Mouse (Mus musculus) lung, postnatal 0 days (tissue): ENCODE measurements at regions not wholly inside any gene's neighbourhood (a gene's known extent, or its start where the extent isn't known, plus 50 kb on each side); places are given as distances from the start of the nearest gene placed in this dataset.

Experiments used
- ATAC-seq: fragments of 200-750 bp; cut with Nextera tagmentation; 2 replicates; pipeline ENCODE4 v1.8.0; 2017; ENCODE audit warnings: moderate library complexity
- DNase-seq: peaks from one replicate; pipeline ENCODE4 v3.0.0-alpha.2; 2016; ENCODE audit warnings: low spot score
- H3K27ac ChIP-seq: fragments of 300-500 bp; sonication (generic); 2 replicates; pipeline ENCODE4 v1.5.1; 2014; ENCODE audit warnings: antibody characterized with exemption, mild to moderate bottlenecking, low read length, mixed read lengths
- H3K27me3 ChIP-seq: fragments of 300-500 bp; sonication (generic); replicated peaks from 2 replicates; pipeline ENCODE4 v1.6.1; 2014; ENCODE audit warnings: low read length, mixed read lengths; ENCODE audit not compliant: insufficient read depth
- H3K36me3 ChIP-seq: fragments of 300-500 bp; sonication (generic); 2 replicates; pipeline ENCODE4 v1.6.1; 2014; ENCODE audit warnings: low read length, mixed read lengths; ENCODE audit not compliant: insufficient read depth
- H3K4me1 ChIP-seq: fragments of 300-500 bp; sonication (generic); 2 replicates; pipeline ENCODE4 v1.6.1; 2014; ENCODE audit warnings: antibody characterized with exemption, low read depth, low read length, mixed read lengths; ENCODE audit not compliant: insufficient read depth
- H3K4me2 ChIP-seq: fragments of 300-500 bp; sonication (generic); replicated peaks from 2 replicates; pipeline ENCODE4 v1.6.1; 2014; ENCODE audit warnings: low read depth, mild to moderate bottlenecking, low read length, moderate library complexity, mixed read lengths
- H3K4me3 ChIP-seq: fragments of 300-500 bp; sonication (generic); 2 replicates; pipeline ENCODE4 v1.5.1; 2014; ENCODE audit warnings: low read depth, low read length
- H3K9ac ChIP-seq: fragments of 300-500 bp; sonication (generic); replicated peaks from 2 replicates; pipeline ENCODE4 v1.6.1; 2014; ENCODE audit warnings: low read depth, mild to moderate bottlenecking
- H3K9me3 ChIP-seq: fragments of 300-500 bp; sonication (generic); 2 replicates; pipeline ENCODE4 v1.6.1; 2016; ENCODE audit warnings: low read length, mixed read lengths
- CTCF ChIP-seq: IDR thresholded peaks from 2 replicates; pipeline ENCODE4 v1.5.1; 2016; ENCODE audit warnings: antibody characterized with exemption, mild to moderate bottlenecking
- EP300 ChIP-seq: IDR thresholded peaks from 2 replicates; pipeline ENCODE4 v1.6.1; 2016; ENCODE audit warnings: antibody characterized with exemption, mild to moderate bottlenecking, control low read depth
- WGBS: fragments of 180-500 bp; shearing (Covaris S2); extraction: QIAGEN DNeasy Blood & Tissue Kit; methylation state at CpG from one replicate; pipeline ENCODE4 v1.1.7; 2014; 5-methylcytosine and 5-hydroxymethylcytosine counted together

DNA sequence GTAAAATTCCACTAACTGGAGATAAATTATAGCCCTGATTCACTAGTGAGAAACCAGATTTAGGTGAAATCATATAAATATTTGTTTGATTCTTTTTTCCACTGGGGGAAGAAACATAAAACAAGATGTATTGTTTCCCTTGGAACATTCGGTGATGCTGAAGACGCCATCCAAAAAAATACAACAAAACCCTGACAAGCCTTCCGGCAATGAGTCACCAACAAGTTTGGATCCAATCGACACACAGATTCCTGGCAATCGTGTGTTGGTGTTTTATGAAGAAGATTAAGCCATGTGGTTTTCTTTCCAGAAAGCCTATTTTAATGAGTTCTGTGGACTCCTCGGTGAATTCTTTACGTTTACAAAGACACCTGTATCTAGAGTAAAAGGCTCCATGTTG, 157.2 kb upstream of the Supt20 start:
- no peak for DNase-seq
- no peak overlapping the region for H3K4me2 ChIP-seq
- H3K9ac ChIP-seq = no peak overlapping the region
- TF ChIP-seq CTCF = no peak
- no peak for TF ChIP-seq EP300
- no peak overlapping the region for H3K27ac ChIP-seq
- H3K27me3 ChIP-seq = no peaks in the 10 kb centered on the region
- no peak overlapping the region for H3K4me3 ChIP-seq
- H3K4me1 ChIP-seq = no peaks in the 10 kb centered on the region
- WGBS = 76% methylated on average over 7 of the region's 7 CpGs
- no peaks in the 10 kb centered on the region for H3K36me3 ChIP-seq
- no peaks in the 10 kb centered on the region for H3K9me3 ChIP-seq
- no peak for ATAC-seq

DNA sequence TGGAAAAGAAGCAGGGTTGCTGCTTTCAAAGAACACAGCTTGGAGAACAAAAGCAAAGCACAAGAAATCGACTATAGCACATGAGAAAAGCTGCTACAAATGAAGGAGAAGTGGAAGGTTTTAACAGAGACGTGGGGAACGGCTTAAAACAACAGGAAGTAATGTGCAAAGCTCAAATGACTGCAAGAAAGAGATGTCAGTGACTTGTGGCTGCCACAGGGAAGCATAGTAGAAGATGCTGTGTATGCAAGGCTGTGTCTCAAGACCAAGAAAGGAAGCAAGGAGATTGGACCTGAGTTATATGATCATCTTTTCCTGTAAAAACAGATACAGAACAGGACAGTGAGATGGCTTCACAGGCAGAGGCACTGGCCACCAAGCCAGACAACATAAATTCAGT, 154.6 kb upstream of the Supt20 start:
- TF ChIP-seq EP300 (no peak), CTCF (no peak)
- Histone ChIP-seq H3K4me1 (no peaks in the 10 kb centered on the region), H3K4me3 (no peak overlapping the region), H3K4me2 (no peak overlapping the region), H3K9me3 (no peaks in the 10 kb centered on the region), H3K36me3 (no peaks in the 10 kb centered on the region), H3K27me3 (no peaks in the 10 kb centered on the region), H3K27ac (no peak overlapping the region), H3K9ac (no peak overlapping the region)
- DNase-seq (no peak), ATAC-seq (no peak)
- 42% methylated on average over 3 of the region's 3 CpGs for WGBS

DNA sequence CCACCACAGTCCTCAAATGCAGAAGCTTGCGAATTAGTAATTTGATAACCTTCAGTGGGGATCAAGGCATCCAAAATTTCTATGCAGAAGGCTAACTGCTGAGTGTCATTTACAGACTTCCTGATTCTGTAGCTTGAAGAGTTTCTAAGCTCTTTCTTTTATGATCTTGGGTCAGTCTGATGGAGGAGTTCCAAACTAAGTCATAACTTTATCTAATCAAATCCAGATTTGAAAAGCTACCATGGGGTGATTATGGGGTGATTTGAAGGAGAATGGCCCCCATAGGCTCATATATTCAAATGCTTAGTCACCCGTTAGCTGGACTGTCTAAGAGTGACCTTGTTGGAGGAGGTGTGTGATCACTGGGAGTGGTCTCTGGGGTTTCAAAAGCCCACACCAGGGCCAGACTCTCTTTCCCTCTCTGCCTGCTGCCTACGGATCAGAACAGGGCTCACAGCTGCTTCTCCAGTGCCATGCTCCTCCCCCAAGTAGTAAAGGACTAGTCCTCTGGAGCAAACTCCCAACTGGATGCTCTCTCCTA, 152.0 kb upstream of the Supt20 start:
- H3K27me3 ChIP-seq = no peaks in the 10 kb centered on the region
- no peaks in the 10 kb centered on the region for H3K36me3 ChIP-seq
- no peak overlapping the region for H3K9ac ChIP-seq
- no peak overlapping the region for H3K27ac ChIP-seq
- ATAC-seq (no peak), DNase-seq (no peak)
- 69% methylated on average over 3 of the region's 3 CpGs for WGBS
- H3K4me2 ChIP-seq = no peak overlapping the region
- H3K4me1 ChIP-seq = no peaks in the 10 kb centered on the region
- H3K9me3 ChIP-seq = no peaks in the 10 kb centered on the region
- no peak overlapping the region for H3K4me3 ChIP-seq
- TF ChIP-seq CTCF (no peak), EP300 (no peak)

DNA sequence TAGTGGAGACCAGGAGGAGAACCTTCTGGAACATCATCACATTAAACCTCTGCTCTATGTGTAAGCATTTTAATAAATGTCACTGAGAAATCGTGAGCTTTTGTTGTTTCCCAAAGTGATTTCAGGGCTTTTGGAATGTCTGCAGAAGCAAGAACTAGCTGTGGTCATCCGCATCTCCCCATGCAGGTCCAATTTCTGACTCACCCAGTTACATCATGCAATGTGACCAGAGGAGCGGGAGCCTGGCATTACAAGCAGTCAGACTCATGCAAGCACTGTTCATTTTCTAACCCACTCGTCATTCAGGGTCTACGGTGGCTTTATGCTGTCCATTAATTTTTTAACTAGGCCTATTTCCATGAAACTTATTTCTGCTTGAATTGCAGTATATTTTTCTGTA, 151.2 kb upstream of the Supt20 start:
- Histone ChIP-seq H3K36me3 (no peaks in the 10 kb centered on the region), H3K4me3 (no peak overlapping the region), H3K9ac (no peak overlapping the region), H3K9me3 (no peaks in the 10 kb centered on the region), H3K27me3 (no peaks in the 10 kb centered on the region), H3K4me2 (no peak overlapping the region), H3K4me1 (no peaks in the 10 kb centered on the region), H3K27ac (no peak overlapping the region)
- 85% methylated on average over 5 of the region's 5 CpGs for WGBS
- ATAC-seq = no peak
- TF ChIP-seq CTCF = no peak
- no peak for TF ChIP-seq EP300
- DNase-seq = no peak

DNA sequence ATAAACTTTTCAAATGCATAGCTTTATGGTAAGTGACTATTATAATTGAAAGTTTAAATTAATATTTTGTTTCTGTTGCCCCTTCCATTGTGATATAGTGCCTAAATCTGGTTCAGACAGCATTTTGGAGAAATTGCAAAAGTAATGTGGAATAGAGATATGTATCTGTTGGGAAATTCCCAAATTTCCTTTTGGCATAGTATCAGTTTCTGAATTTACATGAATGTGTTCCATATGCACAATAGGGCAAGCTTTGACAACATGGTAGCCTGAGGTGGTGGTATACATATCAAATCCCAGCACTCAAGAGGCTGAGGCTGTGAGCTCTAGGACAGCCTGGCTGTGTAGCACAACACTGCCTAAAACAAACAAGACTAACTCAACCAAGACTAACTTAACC, 147.2 kb upstream of the Supt20 start:
- DNase-seq (no peak), ATAC-seq (no peak)
- Histone ChIP-seq H3K9me3 (no peaks in the 10 kb centered on the region), H3K9ac (no peak overlapping the region), H3K4me3 (no peak overlapping the region), H3K27me3 (no peaks in the 10 kb centered on the region), H3K4me1 (no peaks in the 10 kb centered on the region), H3K27ac (no peak overlapping the region), H3K4me2 (no peak overlapping the region), H3K36me3 (no peaks in the 10 kb centered on the region)
- TF ChIP-seq CTCF = no peak
- TF ChIP-seq EP300 = no peak

DNA sequence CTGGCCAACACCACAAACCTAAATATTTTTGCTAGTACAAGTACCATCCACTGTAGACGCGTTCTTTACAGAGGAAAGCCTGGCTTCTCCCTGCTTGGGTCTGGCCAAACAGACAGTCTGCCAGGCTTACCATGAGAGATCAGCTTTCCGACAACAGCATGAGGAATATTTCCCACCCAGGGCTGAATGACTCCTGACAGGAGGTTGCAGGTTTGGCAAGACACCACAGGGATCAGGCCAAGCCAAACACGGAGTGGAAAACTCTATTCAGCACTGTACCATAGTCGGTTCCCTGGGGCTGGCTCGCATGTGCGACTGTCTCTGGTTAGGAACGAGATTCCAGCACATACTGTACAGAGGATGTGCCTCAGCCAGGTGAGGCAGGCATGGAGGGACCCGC, 140.7 kb upstream of the Supt20 start:
- Histone ChIP-seq H3K27me3 (no peaks in the 10 kb centered on the region), H3K27ac (no peak overlapping the region), H3K4me3 (no peak overlapping the region), H3K9ac (no peak overlapping the region), H3K4me2 (no peak overlapping the region), H3K9me3 (0 out of 2 replicates have a peak, but pooled peaks cover 4% of the 10 kb centered on the region), H3K36me3 (no peaks in the 10 kb centered on the region), H3K4me1 (no peaks in the 10 kb centered on the region)
- DNase-seq (no peak), ATAC-seq (no peak; the same call in 1 of the 2 replicates)
- WGBS = 65% methylated on average over 9 of the region's 9 CpGs
- TF ChIP-seq CTCF (no peak), EP300 (no peak)

DNA sequence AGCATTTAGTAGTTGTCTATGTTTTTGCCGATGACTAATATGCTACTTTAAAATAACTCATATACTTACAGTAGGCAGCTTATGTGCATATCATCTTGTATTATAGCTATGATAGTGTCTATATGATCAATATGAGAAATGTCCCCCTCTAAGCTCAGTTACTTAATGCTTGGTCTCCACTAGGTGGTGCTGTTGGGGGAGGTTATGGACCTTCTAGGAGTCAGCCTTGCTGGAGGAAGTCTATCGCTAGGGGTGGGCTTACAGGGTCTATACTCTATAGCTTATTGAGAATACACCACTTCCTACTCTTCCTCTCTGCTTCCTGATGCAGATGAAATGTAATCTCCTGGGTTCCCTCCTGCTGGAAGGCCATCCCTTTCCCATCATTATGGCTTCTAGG, 136.7 kb upstream of the Supt20 start:
- 0 out of 2 replicates have a peak, but pooled peaks cover 4% of the 10 kb centered on the region for H3K9me3 ChIP-seq
- DNase-seq = no peak
- 84% methylated on average over 2 of the region's 2 CpGs for WGBS

More for the DNA sequence above, 136.7 kb upstream of the Supt20 start:
- TF ChIP-seq CTCF = peak; percentile 30
- TF ChIP-seq EP300 = no peak
- H3K9ac ChIP-seq = no peak overlapping the region
- H3K4me2 ChIP-seq = no peak overlapping the region
- no peak overlapping the region for H3K4me3 ChIP-seq
- no peaks in the 10 kb centered on the region for H3K4me1 ChIP-seq
- H3K27me3 ChIP-seq = no peaks in the 10 kb centered on the region
- H3K36me3 ChIP-seq = no peaks in the 10 kb centered on the region
- no peak overlapping the region for H3K27ac ChIP-seq
- ATAC-seq = no peak
